Mouse (Mus musculus): Measurements from ENCODE around the gene Hyal3. TPM values are rescaled to one million over a fixed set of nuclear protein-coding genes. Genes with fewer than 3 reads are reported as not detected.

The Hyal3 gene
- polyA plus RNA-seq, 1 experiment, result 1.6 TPM

- WGBS, result 3% methylated on average over 35 of the region's 35 CpGs
- Histone ChIP-seq H3K36me3 (ENCODE audit: control insufficient read depth, insufficient read depth, low read length) (no peaks in the 10 kb centered on the region), H3K4me1 (ENCODE audit: control insufficient read depth, insufficient read depth, low read length) (0 out of 2 replicates have a peak, but pooled peaks cover 3% of the 10 kb centered on the region), H3K4me3 (ENCODE audit: insufficient read depth, low read depth, low read length) (peak overlapping the region; percentile 71), H3K27me3 (replicated peaks; ENCODE audit: control insufficient read depth, insufficient read depth, low read length) (no peaks in the 10 kb centered on the region), H3K27ac (ENCODE audit: insufficient read depth, low read depth, low read length) (peak overlapping the region; percentile 83)
- TF ChIP-seq CTCF (conservative IDR thresholded peaks at IDR 0.05; ENCODE audit: insufficient read depth, insufficient read length, low read depth, low read length) (no peak), POLR2A (IDR thresholded peaks at IDR 0.05; ENCODE audit: low read depth, low read length) (no peak)
- no peak for DNase-seq
Measured at GRCm38 (mm10) chr9:107634406-107635278, 54.0 kb downstream of the Hyal3 start.

- 0 out of 2 replicates have a peak, but pooled peaks cover 3% of the 10 kb centered on the region for H3K4me1 ChIP-seq (ENCODE audit: control insufficient read depth, insufficient read depth, low read length)
- H3K27ac ChIP-seq (ENCODE audit: insufficient read depth, low read depth, low read length), result peak within 1 kb of the TSS; percentile 83
- DNase-seq, result peak; percentile 99
- TF ChIP-seq POLR2A (IDR thresholded peaks at IDR 0.05; ENCODE audit: low read depth, low read length) (peak; percentile 62), CTCF (conservative IDR thresholded peaks at IDR 0.05; ENCODE audit: insufficient read depth, insufficient read length, low read depth, low read length) (no peak)
- 5% methylated on average over 38 of the region's 38 CpGs for WGBS
- H3K27me3 ChIP-seq (replicated peaks; ENCODE audit: control insufficient read depth, insufficient read depth, low read length), result no peaks in the 10 kb centered on the region
- peak within 1 kb of the TSS; percentile 71 for H3K4me3 ChIP-seq (ENCODE audit: insufficient read depth, low read depth, low read length)
- H3K36me3 ChIP-seq (ENCODE audit: control insufficient read depth, insufficient read depth, low read length), result no peaks in the 10 kb centered on the region
Measured at GRCm38 (mm10) chr9:107635279-107636028, 54.8 kb downstream of the Hyal3 start, which contains the start of gene Gnai2. TSS of gene Gnai2 (minus strand) at chr9:107635367.

Other genes starting within 250 kb of the Hyal3 start
- 35.0 and 42.1 TPM in 2 replicates for gene Hemk1, start 242.5 kb upstream of the Hyal3 start, polyA plus RNA-seq (2012; rRNA removed)
- gene 6430571L13Rik, start 240.2 kb upstream of the Hyal3 start, polyA plus RNA-seq (2012; rRNA removed), result 6.1 and 7.4 TPM in 2 replicates
- gene Cacna2d2, start 181.2 kb upstream of the Hyal3 start, polyA plus RNA-seq (2012; rRNA removed), result 0.48 and 0.62 TPM in 2 replicates
- 52.1 and 63.6 TPM in 2 replicates for gene Tmem115, start 46.9 kb upstream of the Hyal3 start, polyA plus RNA-seq (2012; rRNA removed)
- 62.6 and 77.4 TPM in 2 replicates for gene Cyb561d2, start 38.6 kb upstream of the Hyal3 start, polyA plus RNA-seq (2012; rRNA removed)
- gene Nprl2, start 38.6 kb upstream of the Hyal3 start, polyA plus RNA-seq (2012; rRNA removed), result 61.5 and 62.6 TPM in 2 replicates
- gene Zmynd10, start 33.5 kb upstream of the Hyal3 start, polyA plus RNA-seq (2012; rRNA removed), result 52.6 and 52.9 TPM in 2 replicates
- 23.0 and 24.0 TPM in 2 replicates for gene Rassf1, start 29.3 kb upstream of the Hyal3 start, polyA plus RNA-seq (2012; rRNA removed)
- 82.5 and 93.8 TPM in 2 replicates for gene Tusc2, start 17.6 kb upstream of the Hyal3 start, polyA plus RNA-seq (2012; rRNA removed)
- 103 and 155 TPM in 2 replicates for gene Hyal2, start 12.9 kb upstream of the Hyal3 start, polyA plus RNA-seq (2012; rRNA removed)
- 8.1 and 9.4 TPM in 2 replicates for gene Hyal1, start 3.9 kb upstream of the Hyal3 start, polyA plus RNA-seq (2012; rRNA removed)
- 43.0 and 62.8 TPM in 2 replicates for gene Naa80, start 1.9 kb upstream of the Hyal3 start, polyA plus RNA-seq (2012; rRNA removed)
- gene Ifrd2, start 6.8 kb downstream of the Hyal3 start, polyA plus RNA-seq (2012; rRNA removed), result 50.5 and 57.8 TPM in 2 replicates
- 63.3 and 78.8 TPM in 2 replicates for gene Sema3b, start 28.4 kb downstream of the Hyal3 start, polyA plus RNA-seq (2012; rRNA removed)
- 356 and 366 TPM in 2 replicates for gene Gnai2, start 54.5 kb downstream of the Hyal3 start, polyA plus RNA-seq (2012; rRNA removed)
- gene Slc38a3, start 88.7 kb downstream of the Hyal3 start, polyA plus RNA-seq (2012; rRNA removed), result 77.9 and 139 TPM in 2 replicates
- gene Gnat1, start 98.9 kb downstream of the Hyal3 start, polyA plus RNA-seq (2012; rRNA removed), result 0.09 and 0.22 TPM in 2 replicates
- gene Sema3f, start 129.7 kb downstream of the Hyal3 start, polyA plus RNA-seq (2012; rRNA removed), result 39.1 and 45.5 TPM in 2 replicates
- 43.8 and 51.5 TPM in 2 replicates for gene Rbm5, start 190.2 kb downstream of the Hyal3 start, polyA plus RNA-seq (2012; rRNA removed)

Data from kidney, adult 2 months (tissue).